Mouse (Mus musculus): ENCODE results near the gene Scpep1. TPM values are rescaled to one million over a fixed set of nuclear protein-coding genes. Genes with fewer than 3 reads are reported as not detected.
A peak's percentile ranks its signal among the peaks of the same experiment; 100 is the strongest.
"Not testable (repeated sequence)": the region's sequence is repeated elsewhere in the genome, so short reads cannot be mapped to it uniquely, and the experiment has no call there.

Scpep1 gene
- total RNA-seq, 4 experiments from 2014 or later = 128 to 260 (median 184) TPM

DNA sequence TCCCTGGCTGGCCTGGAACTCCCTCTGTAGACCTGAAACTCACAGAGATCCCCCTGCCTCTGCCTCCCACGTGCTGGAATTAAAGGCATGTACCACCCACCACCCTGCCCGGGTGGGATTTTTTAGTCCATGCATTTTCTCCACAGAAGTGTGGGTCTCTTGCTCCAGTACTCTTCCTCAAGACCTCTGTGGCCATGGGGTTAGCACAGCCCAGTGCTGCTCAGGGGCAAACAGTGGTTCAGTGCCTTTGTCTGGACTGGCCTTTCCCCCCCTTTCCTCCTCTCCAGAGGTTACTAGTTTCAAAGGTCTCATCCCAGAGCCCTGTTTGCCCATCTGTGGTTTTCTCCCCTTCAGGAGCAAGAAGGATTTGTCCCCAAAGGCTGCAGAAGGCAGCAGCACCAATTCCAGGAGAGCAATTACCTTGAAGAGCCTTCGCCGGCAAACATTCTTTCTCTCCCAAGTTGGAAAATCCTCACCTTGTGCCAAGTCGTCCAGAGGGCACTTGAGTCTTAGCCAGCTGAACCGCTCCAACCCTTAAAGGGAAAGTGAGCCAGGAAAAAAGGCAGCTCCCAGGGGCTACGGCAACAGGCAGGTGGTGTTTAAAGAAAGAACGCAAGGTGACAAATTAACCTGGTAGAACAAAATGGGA, 45.8 kb downstream of the Scpep1 start:
- DNase-seq = peak; percentile 79

DNA sequence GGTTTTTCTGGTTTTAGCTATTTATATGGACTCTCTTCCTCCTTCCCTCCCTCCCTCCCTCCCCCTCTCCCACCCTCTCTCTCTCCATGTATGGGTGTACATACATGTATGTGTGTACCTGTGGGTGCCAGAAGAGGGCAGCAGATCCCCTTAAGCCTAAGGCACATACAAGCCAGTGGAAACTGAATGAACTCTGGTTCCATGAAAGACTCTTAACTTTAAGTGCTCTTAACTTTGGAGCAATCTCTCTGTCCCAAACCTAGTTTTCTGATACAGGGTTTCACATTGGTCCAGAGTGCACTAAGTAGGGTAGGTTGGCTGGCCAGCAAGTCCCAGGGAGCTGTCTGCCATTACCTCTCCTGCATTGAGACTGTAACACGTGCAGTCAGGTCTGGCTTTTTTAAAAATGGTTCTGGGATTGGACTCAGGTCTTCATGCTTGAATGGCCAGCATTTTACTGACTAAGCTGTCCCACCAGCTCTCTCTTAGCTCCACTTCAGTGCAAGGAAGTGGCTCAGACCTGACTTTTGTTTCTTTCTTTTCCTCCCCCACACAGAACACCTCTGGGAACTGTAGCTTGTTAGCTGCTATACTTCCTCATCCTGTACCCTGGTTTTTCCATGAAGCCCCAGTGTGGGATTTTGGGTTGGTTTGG, 46.6 kb downstream of the Scpep1 start:
- peak; percentile 58 for DNase-seq

DNA sequence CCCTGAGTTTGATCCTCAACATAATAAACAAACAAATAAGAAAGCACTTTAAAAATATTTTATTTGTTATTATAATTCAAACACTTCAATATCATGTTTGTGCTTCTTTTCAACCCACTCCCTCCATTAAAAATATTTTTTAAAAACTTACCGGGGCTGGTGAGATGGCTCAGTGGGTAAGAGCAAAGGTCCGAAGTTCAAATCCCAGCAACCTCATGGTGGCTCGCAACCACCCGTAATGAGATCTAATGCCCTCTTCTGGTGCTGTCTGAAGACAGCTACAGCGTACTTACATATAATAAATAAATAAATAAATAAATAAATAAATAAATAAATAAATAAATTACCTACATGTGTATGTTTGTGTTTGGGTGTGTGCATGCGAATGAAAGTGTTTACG, 47.4 kb downstream of the Scpep1 start:
- no peak for DNase-seq

DNA sequence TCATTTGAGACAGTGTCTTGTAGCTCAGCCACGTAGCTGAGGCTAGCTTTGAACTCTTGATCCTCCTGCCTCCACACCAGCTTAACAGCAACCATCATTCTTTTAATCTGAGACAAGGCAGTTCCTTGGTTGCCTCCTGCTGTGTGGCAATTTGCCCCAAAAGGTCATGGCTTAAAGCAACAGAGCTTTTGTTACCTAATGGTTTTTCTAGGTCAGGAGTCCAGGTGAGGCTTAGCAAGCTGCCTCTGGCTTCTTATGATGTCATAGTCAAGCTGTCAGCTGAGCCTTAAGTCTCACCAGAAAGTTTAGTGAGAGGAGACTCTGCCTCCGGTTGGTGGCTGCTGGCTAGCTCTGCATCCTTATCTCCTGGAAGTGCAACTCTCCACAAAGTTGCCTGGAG, 49.6 kb downstream of the Scpep1 start:
- no peak for DNase-seq

DNA sequence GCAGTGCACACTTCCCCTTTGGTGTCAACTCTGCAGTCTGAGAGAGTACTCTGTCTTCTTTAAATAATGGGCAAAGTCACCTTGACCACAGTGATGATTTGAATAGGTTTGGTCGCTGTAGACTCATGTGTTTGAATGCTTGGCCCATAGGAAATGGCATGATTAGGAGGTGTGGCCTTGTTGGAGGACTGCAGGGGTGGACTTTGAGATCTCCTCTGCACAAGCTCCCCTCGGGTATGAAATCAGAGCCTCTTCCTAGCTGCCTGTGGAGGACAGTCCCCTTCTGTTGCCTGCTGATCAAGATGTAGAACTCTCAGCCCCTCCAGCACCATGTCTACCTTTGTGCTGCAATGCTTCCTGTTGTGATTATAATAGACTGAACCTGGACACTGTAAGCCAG, 51.2 kb downstream of the Scpep1 start:
- no peak for DNase-seq

DNA sequence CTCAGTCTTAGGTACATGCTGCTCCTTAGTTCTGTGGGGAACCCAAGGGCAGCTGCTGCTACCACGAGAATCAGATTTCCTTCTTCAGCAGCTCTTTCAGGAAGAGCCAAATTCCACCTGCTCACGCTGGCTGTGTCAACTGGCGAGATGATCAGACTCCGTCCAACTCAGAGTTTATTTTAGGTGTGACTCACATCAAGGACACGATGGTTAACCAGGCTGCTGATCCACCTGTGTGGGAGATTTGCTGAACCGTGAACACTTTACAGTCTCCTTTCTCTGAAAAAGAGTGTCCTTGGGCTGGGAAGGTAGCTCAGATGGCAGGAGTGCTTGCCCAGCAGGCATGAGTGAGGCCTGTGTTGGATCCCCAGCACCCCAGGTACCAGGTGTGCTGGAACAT, 52.5 kb downstream of the Scpep1 start:
- no peak for DNase-seq

DNA sequence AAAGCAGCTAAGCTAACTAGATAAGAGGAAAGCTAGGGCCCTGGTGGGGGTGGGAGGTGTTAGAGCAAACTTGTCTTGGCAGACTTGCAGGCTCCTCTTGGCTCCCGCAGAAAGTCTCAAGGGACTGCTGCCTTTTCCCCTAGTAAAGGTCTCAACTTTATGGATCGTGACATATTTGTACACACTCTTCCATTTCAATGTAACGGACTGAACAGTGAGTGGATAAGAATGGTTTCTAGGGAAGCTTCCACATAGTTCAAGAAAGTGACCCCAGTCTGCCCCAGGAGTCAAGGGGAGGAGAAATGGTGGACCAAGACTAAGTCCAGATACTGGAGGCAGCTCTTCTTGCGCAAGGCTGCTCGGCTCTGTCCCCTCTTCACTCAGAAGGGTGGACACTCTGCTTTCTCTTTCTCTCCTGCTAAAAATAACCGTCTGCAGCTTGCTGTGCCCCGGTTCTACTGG, 53.9 kb downstream of the Scpep1 start:
- DNase-seq = no peak

DNA sequence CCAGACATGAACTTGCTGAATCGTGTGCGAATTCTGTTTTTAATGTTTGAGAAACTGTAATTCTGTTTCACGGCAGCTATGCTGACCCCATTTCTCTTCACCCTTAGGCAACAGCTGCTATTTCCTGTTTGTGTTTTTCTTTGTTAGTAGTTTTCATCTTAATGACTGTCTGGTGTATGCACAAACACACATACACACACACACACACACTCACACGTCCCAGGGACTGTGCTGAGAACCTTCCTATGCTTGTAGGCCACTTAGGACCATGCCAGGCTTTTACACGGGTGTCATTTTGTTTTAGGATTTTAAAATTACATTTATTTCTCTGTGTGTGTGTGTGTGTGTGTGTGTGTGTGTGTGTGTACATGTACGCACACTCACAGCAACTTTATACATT, 55.7 kb downstream of the Scpep1 start:
- no peak for DNase-seq

DNA sequence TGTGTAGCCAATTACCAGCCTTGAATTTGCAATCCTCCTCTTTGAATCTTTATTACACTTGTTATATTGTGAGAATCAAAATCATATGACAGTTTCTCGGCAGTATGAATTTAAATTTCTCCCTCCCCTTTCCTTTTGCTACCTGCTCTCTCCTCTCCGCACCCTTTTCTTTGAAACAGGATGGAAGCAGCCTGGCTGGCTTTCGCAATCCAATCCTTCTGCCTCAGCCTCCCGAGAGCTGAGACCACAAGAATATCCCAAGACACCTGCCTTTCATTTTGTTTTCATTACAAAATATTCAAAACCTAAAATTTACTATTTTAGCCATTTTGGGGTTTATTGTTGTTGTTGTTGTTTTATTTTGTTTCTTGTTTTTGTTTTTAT, 56.9 kb downstream of the Scpep1 start:
- DNase-seq = no peak

DNA sequence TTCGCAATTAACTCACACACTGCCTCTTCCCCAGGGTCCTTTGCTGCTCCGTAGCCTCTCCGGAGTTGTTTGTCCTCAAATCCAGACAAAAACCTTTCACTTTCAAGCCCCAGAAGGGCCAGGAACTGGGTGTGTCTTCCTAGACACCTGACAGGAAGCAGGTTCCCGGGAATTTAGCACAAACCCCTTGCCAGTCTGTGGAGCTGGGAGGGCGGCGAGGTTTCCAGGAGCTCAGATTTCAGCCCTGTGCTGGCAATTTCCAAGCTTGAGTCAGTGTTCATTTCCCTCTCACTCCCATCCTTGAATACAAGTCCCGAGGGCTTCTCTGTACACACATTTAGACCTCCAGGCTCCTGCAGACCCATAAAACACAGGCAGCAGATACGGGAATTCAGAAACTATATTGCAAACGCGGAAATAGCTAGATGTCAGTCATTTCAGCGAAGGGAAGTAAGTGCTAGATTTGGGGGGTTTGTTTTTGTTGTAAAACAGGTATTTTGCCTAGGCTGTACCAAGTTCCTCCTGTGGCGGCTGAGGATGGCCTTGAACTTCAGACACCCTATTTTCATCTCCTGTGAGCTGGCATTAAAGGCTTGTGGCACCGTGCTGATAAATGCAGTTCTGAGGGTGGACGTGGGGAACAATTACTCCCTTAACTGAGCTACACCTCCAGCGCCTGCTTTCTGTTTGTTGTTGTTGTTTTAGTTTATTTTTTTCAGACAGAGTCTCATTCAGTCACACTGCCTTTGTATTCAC, 57.5 kb downstream of the Scpep1 start:
- DNase-seq = no peak

DNA sequence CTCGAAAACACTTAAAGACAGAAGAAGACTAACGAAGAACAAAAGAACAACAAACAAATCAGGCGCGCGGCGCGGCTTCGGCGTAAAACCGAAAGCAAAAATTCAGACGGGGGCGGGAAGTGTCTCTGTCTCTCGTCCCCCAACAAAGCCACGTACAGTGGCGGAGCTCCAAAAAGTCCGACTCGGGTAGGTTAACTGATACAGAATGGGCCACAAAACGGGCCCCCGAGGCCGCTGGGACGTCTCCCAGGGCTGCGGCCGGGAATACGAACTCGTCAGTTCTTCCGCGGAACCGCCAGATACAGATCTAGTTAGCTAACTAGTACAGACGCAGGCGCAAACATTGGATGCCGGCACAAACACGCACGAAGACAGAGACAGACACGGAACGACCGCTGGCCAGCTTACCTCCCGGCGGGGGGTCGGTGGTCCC, 59.4 kb downstream of the Scpep1 start:
- DNase-seq = peak; percentile 46

DNA sequence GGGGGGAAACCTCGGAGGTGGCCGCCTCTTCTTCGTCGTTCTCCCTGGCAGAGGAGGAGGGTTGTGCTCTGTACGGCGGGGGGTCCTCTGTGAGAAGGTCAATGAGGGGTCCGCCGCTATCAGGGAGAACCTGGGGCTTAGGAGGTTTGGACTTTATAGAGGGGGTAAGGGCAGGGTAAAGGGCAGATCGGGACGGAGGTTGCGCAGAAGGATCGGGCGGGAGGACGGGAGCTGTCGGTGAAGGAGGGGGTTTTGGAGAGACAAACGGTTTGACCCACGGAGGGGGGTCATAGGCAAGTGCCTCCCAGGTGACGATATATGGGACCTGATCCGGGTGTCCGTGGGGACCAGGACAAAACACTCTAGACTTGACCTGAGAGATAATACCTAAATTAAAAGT, 60.0 kb downstream of the Scpep1 start:
- not testable (repeated sequence) for DNase-seq

DNA sequence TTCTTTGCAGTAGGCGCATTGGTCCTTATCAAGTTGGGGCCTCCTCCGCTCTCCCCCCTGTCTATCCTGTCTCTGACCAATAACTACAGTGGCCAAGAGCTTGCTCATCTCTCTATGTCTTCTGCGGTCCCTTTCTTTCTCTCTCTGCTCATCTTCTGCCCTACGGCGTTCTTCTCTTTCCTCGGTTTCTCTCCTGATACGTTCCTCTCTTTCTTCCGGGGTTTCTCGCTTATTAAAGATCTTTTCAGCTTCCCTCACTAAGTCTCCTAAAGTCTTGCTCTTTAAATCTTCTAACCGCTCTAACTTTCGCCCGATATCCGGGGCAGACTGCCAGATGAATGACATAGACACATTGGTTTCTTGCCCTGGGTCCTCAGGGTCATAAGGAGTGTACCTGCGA, 61.0 kb downstream of the Scpep1 start:
- DNase-seq = not testable (repeated sequence)

DNA sequence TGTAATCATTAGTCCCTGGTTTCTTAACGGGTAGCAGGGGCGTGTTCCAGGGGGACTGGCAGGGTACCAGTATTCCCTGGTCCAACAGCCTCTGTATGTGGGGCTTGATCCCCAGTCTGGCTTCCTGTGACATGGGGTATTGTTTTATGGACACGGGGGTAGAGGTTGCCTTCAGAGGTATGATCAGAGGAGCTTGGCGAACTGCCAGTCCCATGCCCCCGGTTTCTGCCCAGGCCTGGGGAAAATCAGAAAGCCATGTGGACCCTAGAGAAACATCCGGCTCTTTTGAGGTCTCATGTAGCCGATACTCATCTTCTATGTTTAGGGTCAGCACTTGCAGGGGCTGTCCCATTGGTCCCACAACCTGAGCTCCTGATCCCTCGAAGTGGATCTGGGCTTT, 61.8 kb downstream of the Scpep1 start:
- DNase-seq = not testable (repeated sequence)

DNA sequence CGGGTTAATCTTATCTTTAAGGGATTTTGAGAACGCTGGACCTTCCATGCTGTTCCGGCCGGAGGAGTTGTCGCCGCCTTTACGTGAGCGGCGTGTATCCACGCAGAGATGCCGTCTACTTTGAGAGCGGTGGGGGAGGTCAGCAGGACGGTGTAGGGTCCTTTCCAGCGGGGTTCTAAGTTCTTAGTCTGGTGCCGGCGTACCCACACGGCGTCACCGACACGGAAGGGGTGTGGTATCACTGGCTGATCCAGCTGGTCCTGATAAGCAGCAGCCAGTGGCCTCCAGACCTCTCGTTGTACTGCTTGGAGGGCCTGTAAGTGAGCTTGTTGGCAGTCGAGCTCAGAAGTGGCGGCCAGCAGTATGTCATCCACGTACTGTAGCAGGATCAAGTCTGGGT, 62.5 kb downstream of the Scpep1 start:
- DNase-seq = not testable (repeated sequence)

DNA sequence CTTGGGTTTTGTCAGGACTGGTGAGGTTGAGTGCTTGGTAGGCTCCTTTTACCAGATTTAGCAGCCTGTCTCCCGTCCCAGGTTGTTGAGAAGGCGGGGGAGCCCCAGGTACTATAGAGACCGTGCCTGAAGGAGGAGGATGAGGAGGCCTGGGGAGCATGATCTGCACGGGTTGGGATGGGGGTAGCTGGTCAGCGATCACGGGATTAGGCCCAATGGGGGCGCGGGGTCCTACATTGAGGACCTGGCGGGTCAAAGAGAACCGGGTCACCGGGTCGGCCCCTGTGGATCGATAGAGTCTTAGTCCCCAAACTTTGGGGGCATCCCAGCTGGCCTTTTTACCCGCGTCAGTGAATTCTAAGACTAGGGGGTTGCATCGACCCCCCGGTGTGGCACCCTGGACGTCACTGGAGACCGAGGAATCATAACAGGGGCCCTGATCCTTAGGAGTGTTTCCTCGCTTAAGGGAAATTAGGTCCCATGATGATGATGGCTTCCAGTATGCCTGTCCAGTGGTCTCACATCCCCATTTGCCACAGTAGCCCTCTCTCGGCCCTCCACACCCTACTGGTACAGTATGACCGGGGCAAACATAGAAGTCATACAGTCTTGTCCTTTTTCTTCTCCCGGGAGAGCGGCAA, 63.2 kb downstream of the Scpep1 start:
- peak; percentile 54 for DNase-seq

DNA sequence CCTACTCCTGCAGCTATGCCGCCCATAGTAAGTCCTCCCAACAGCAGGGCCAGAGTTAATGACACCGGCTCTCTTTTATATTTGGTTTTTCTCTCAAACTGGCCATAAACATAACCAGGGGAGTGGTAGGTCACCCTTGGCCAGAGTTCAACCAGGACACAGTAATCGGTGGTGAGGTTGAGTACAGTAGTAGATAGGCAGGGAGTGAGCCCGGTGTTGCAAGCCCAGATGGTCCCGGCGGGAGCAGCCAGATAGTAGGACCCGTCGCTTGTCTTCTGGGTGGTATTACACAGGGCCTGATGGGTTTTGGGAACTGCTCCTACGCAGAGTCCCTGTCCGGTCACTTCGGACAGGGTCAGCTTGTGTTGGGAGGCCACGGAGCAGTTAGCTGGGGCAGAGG, 63.8 kb downstream of the Scpep1 start:
- DNase-seq = not testable (repeated sequence)

DNA sequence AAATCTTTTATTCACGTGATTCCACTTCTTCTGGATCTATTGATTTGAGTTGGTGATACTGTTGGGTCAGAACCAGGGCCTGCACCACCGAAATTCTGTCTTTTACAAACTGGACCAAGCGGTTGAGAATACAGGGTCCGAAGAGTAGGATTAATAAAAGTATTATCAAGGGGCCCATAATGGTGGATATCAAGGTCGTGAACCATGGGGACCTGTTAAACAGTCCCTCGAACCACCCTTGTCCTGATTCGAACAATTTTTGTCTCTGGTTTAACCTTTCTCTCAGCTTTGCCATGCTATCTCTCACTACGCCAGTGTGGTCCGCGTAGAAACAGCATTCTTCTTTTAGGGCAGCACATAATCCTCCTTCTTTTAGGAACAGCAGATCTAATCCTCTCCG, 64.4 kb downstream of the Scpep1 start:
- not testable (repeated sequence) for DNase-seq

DNA sequence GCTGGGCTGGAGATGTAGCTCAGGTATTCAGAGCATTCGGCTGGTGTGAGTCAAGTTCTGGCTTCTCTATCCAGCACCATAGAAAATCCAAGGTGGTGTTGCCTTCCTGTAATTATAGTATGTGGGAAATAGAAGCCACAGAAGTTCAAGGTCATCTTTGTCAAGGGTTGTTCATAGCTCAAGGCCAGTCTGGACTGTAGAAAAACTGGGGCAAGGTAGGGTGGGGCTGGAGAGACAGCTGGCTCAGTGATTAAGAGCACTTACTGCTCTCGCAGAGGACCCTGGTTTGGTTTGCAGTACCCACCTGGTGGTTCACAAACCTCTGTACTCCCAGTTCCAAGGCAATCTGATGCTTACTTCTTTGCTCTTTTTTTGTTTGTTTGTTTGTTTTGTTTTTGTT, 66.3 kb downstream of the Scpep1 start:
- no peak for DNase-seq

DNA sequence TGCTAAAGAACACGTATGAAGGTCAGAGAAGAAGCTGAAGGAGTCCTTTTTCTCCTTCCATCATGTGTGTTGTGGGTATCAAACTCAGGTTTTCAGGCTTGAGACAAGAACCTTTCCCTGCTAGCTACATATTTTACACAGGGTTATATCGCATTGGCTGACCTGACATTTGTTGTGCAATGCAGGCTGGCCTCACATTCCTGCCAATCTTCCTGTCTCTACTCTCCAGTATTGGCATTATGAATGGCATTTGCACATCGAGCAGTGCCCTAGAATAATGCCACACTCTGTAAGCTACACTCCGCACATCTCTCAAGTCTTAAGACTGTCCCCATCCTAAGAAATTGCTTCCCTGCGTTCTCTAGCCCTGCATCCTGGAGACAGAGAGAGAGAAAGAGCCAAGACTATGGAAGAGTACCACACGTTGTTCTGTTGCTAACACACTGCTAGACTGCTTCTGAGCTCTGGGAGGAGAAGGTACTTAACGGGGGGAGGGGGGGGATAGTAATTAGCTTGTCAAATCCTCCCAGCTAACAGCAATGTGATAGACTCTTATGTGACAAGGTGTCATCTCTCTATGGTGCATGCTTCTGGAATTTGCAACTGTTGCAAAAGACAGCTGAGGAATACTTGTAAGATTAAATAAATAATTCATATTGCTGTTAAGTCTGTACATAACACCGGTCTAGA, 70.7 kb downstream of the Scpep1 start:
- no peak for DNase-seq

DNA sequence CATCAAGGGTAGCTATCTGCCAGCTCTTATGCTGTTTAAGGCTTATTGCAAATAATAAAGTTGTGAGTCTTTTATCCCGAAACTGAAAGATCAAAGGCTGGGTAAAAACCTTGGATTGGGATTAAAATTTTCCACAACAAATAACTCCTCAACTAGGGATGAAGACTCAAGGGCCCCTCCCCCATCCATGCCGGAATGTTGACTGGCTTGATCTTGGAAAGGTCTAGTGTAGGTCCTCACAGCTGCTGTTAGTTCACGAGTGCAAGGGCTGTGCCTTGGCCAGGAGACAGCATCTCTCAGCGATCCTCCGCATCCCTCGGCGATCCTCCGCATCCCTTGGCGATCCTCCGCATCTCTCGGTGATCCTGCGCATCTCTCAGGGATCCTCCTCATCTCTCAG, 77.3 kb downstream of the Scpep1 start:
- no peak for DNase-seq
